Mouse (Mus musculus) gastrocnemius, postnatal 36 days (tissue): ENCODE data around the gene Usp4. TPM values are rescaled to one million over a fixed set of nuclear protein-coding genes. Genes with fewer than 3 reads are reported as not detected.

ENCODE experiments used
- DNase-seq, 2 experiments: peaks; one replicate each; pipeline ENCODE4 v3.0.0; 2022
- intact Hi-C: fragments of 180-260 bp; cut with DNase I; formaldehyde crosslinking; loops from one replicate; pipeline ENCODE4 v1.15.1; 2025
- total RNA-seq, 2 experiments: library from RNA; stranded (reverse); gene quantifications; 2 replicates each; pipeline ENCODE4 v1.2.3; 2021

Gene Usp4
- total RNA-seq, 2 experiments from 2014 or later = 61.5 to 70.3 TPM

GRCm38 (mm10) chr9:108340258-108341138, 7.2 kb upstream of the Usp4 start:
- DNase-seq = no peak
- intact Hi-C loops = no loop called here

GRCm38 (mm10) chr9:108341139-108341475, 6.5 kb upstream of the Usp4 start:
- DNase-seq = no peak
- intact Hi-C loops = no loop called here

GRCm38 (mm10) chr9:108341801-108342200, 5.9 kb upstream of the Usp4 start:
- no peak for DNase-seq
- intact Hi-C loops = no loop called here

GRCm38 (mm10) chr9:108342301-108342831, 5.3 kb upstream of the Usp4 start:
- DNase-seq = no peak

GRCm38 (mm10) chr9:108343331-108343730, 4.3 kb upstream of the Usp4 start:
- intact Hi-C loops = no loop called here
- no peak for DNase-seq

More at GRCm38 (mm10) chr9:108342301-108342831, 5.3 kb upstream of the Usp4 start:
- intact Hi-C loops = no loop called here

GRCm38 (mm10) chr9:108343835-108344234, 3.8 kb upstream of the Usp4 start:
- intact Hi-C loops = no loop called here
- no peak for DNase-seq

GRCm38 (mm10) chr9:108344471-108344870, 3.2 kb upstream of the Usp4 start:
- no peak for DNase-seq
- intact Hi-C loops = no loop called here

GRCm38 (mm10) chr9:108347024-108347423, 629 bp upstream of the Usp4 start:
- no peak for DNase-seq
- intact Hi-C loops = loop anchor here (1.0 kb wide), 1 partner anchor 41 kb away; the partner anchor contains the start of genes Rhoa and Tcta

- DNase-seq = no peak
- intact Hi-C loops = no loop called here
Measured at GRCm38 (mm10) chr9:108348290-108348680, 632 bp downstream of the Usp4 start.

- no peak for DNase-seq
- intact Hi-C loops = no loop called here
Measured at GRCm38 (mm10) chr9:108349727-108350126, 2.1 kb downstream of the Usp4 start.

- intact Hi-C loops = no loop called here
- no peak for DNase-seq
Measured at GRCm38 (mm10) chr9:108378234-108378633, 30.6 kb downstream of the Usp4 start.

GRCm38 (mm10) chr9:108378736-108379135, 31.1 kb downstream of the Usp4 start:
- no peak for DNase-seq
- intact Hi-C loops = no loop called here

- intact Hi-C loops = no loop called here
- DNase-seq = no peak
Measured at GRCm38 (mm10) chr9:108379294-108379693, 31.6 kb downstream of the Usp4 start.

GRCm38 (mm10) chr9:108381382-108381781, 33.7 kb downstream of the Usp4 start:
- no peak for DNase-seq
- intact Hi-C loops = no loop called here

GRCm38 (mm10) chr9:108385006-108385405, 37.4 kb downstream of the Usp4 start:
- intact Hi-C loops = no loop called here
- DNase-seq = no peak

- intact Hi-C loops = no loop called here
- peak in 1 of 2 experiments; percentile 13 for DNase-seq
Measured at GRCm38 (mm10) chr9:108386816-108387215, 39.2 kb downstream of the Usp4 start.

GRCm38 (mm10) chr9:108388601-108389000, 40.9 kb downstream of the Usp4 start:
- intact Hi-C loops = no loop called here
- DNase-seq = no peak

- DNase-seq = no peak
- intact Hi-C loops = no loop called here
Measured at GRCm38 (mm10) chr9:108389220-108389619, 41.6 kb downstream of the Usp4 start.

GRCm38 (mm10) chr9:108392676-108393075, 45.0 kb downstream of the Usp4 start, which contains the start of gene 1700102P08Rik:
Gene 1700102P08Rik, plus strand, starts transcription at chr9:108392805.
- DNase-seq = no peak
- intact Hi-C loops = no loop called here

- DNase-seq = no peak
- intact Hi-C loops = no loop called here
Measured at GRCm38 (mm10) chr9:108394191-108394590, 46.5 kb downstream of the Usp4 start.

- intact Hi-C loops = no loop called here
- no peak for DNase-seq
Measured at GRCm38 (mm10) chr9:108395427-108395826, 47.8 kb downstream of the Usp4 start.

GRCm38 (mm10) chr9:108398324-108398723, 50.7 kb downstream of the Usp4 start:
- DNase-seq = no peak
- intact Hi-C loops = no loop called here
